Mouse (Mus musculus): ENCODE data around the gene Olfr996.
A peak's percentile ranks its signal among the peaks of the same experiment; 100 is the strongest.
"Not testable (repeated sequence)": the region's sequence is repeated elsewhere in the genome, so short reads cannot be mapped to it uniquely, and the experiment has no call there.

Olfr996 gene

DNA sequence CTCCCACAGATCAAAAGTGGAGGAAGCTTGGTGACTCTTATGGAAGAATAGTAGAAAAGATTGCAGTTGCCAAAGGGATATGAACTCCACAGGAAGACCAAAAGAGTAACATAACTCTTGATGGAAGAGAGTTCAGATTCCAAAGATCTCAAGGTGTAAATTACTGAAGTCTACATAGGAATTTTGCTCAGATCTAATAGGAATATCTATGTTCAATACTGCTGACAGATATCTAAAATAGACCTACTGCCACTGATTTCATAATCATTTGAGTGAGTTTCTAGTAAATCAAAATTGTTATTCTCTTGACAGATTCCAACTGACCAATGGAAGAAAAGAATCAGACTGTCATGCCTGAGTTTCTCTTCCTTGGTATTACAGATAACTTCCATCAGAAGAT lies at the start of gene Olfr996:
Gene Olfr996, plus strand, starts transcription at position 301 of the 400 bp plus-strand sequence.
- DNase-seq (ENCODE audit: extremely low spot score, low spot score) = no peak

DNA sequence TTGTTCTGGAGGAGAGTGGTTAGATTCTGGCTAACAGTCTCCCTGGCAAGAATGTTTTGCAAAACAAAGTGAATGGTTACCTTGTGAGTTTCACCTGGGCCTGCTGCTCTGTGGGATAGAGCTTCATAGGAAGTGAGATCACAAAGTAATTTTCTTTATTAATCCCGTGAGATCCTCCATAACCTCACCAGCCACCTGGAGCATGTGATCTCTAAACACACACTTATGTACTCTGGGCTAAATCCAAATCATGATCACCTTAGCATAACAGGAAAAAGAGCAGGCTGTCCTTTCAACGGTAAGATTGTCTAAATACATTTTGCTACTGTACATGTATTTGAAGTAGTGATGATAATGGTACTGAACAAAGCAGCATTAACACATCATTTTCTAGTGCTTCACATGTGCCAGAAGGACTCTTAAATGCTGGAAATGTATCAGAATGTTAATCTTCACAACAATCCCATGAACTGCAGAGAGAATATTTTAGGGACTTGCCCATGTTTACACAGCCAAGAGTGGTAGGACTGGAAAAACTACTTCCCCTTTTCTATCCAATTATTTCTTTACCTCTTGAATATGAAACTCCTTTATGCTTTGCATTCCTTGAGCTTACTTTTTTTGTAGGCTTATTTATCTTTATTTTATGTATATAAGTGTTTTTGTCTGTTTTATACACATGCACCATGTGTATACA lies 46.8 kb upstream of the Olfr996 start:
- no peak for DNase-seq (ENCODE audit: extremely low spot score, low spot score)

DNA sequence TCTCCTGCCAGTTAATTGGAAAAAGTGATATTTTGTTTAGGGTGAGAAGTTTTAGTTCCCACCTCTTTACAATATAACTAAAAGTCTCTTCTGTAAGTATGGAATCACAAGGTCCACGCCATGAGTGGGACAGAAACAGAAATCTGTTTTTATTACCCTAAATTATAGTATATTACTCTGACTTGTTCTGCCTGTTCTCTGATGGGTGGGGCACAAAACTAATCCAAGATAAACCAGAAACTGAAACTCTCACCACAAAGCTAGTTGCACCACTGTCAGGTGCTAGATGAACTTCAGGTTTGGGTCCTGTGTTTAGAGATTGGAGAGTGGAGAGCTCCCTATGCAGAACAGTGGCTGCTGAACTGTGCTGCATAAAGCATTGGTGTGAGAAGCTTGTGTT lies 45.1 kb upstream of the Olfr996 start:
- no peak for DNase-seq (ENCODE audit: extremely low spot score, low spot score)

DNA sequence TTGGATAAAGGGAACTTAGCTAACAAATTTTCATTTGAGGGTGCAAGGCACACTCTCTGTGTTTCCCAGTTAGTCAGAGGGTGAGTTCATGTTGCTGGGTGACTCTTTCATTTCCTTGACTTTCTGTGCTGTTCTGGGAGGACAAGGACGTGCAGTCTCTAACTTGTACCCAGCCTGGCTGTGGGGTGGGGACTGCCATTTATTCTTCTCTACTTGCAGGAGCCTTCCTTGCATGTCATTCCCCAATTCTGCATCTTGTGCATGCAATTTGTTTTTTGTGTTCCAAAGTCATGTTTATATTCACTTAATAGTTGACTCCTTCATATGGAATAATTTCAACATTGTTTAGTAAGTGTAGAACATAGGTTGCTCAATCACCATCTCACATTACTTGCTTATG lies 24.2 kb upstream of the Olfr996 start:
- DNase-seq (ENCODE audit: extremely low spot score, low spot score) = no peak

DNA sequence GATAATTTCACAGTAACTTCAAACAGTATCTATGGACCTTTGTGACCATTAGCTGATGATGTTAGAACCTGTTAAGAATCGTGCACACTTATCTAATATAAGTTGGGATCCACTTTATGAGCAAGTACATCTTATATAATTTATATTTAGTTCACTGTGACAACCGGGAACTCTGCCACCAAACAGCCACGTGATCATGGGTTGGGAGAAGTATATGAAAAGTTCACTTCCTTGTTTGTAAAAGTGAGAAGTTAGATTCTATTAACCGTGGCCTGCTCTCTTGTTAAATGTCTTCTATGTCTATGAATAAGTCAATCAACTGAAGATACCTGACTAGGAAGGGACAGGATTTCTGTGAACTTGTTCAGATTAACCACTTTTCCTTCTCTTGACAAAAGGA lies 18.8 kb upstream of the Olfr996 start:
- DNase-seq (ENCODE audit: extremely low spot score, low spot score) = no peak

DNA sequence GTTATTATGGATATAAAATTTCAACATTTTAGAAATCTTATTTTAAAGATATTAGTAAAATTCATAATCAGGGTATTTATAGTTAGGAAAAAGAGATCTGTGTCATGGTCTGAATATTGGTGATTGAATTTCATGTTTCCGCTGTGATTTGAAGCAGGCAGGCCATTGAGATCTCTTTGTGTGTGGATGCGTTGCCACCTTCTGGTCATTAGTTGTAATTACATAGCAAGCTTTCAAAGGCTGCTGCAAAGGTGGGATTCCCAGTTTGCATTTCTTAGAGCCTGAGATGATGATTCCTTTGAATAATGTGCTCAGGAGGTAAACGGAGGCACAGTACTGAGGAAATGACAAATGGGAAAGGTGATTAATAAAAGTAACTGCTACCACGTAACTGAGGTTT lies 17.8 kb upstream of the Olfr996 start:
- peak; percentile 16 for DNase-seq (ENCODE audit: extremely low spot score, low spot score)

DNA sequence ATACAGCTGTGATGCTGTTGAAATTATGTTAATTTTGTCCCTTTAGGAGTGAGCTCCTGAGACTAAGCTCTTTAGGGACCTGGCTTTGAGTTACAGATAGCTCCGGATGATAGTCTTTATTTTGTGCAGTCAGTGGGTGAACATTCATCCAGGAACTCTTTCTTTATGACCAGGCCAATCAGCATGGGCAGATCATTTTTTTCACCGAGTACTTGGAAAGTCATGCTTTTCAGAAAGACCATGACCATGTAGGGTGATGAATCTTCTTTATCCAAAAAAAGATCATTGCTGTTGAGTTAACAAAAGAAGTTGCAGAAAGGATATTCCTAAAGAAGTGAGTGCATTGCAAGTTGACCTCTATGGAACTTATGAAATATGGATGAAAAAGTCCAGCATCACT lies 9.6 kb downstream of the Olfr996 start, which contains the start of gene Olfr998:
Gene Olfr998, plus strand, starts transcription at position 301 of the 400 bp plus-strand sequence.
- not testable (repeated sequence) for DNase-seq (ENCODE audit: extremely low spot score, low spot score)

DNA sequence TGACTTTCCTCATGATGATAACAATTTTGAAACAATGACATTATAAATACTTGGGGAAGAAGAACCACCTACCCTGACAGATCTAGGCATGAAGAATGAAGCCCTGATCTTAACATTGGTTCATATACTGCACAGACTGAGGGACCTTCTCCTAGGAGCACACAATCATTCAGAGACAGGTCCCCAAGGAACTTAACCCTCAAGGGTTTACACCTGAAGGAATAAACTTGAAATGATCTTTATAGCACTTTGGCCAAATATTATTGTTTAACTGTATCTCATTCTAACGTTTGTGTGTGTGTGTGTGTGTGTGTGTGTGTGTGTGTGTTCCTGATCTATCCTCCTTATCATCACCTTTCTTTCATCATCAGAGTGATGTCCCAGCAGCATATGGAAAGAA lies 32.8 kb downstream of the Olfr996 start, which contains the start of gene Olfr1000:
Gene Olfr1000, minus strand, starts transcription at position 101 of the 400 bp plus-strand sequence.
- no peak for DNase-seq (ENCODE audit: extremely low spot score, low spot score)
